Mouse (Mus musculus) ovary, adult 10 weeks (tissue): ENCODE measurements around the gene Cyp4a31. TPM values are rescaled to one million over a fixed set of nuclear protein-coding genes. Genes with fewer than 3 reads are reported as not detected.

Source experiments
- polyA plus RNA-seq: library from polyadenylated mRNA; stranded (reverse); fragments of 350-450 nt; fragmentation: Illumina TruSeq; extraction: RNeasy Lipid Tissue Mini Kit (QIAGEN cat#74804); gene quantifications from one replicate; pipeline ENCODE4 v1.2.3, GENCODE M21; 2014

The Cyp4a31 gene
- polyA plus RNA-seq: not detected

GRCm38 (mm10) chr4:115563401-115563800 lies at the start of gene Cyp4a31:
Gene Cyp4a31, plus strand, starts transcription at chr4:115563649.

GRCm38 (mm10) chr4:115518000-115518399 lies 45.4 kb upstream of the Cyp4a31 start, which contains the start of gene Cyp4a10:
Gene Cyp4a10, plus strand, starts transcription at chr4:115518264.

GRCm38 (mm10) chr4:115600611-115601010 lies 37.2 kb downstream of the Cyp4a31 start, which contains the start of gene Cyp4a32:
Gene Cyp4a32, plus strand, starts transcription at chr4:115600969.

Other genes starting within 250 kb of the Cyp4a31 start
- gene Cyp4a12b, start 152.0 kb upstream of the Cyp4a31 start, polyA plus RNA-seq: not detected
- gene Cyp4a30b, start 111.0 kb upstream of the Cyp4a31 start, polyA plus RNA-seq: not detected
- gene Cyp4a14, start 67.5 kb upstream of the Cyp4a31 start, polyA plus RNA-seq: not detected
- 0.51 TPM for gene Cyp4a10, start 45.4 kb upstream of the Cyp4a31 start, polyA plus RNA-seq
- gene Cyp4a32, start 37.3 kb downstream of the Cyp4a31 start, polyA plus RNA-seq: not detected
- 6.5 TPM for gene Cyp4b1, start 84.1 kb downstream of the Cyp4a31 start, polyA plus RNA-seq
- 122 TPM for gene Efcab14, start 174.1 kb downstream of the Cyp4a31 start, polyA plus RNA-seq
- not detected for gene Tex38, start 217.4 kb downstream of the Cyp4a31 start, polyA plus RNA-seq
- 144 TPM for gene Atpaf1, start 221.2 kb downstream of the Cyp4a31 start, polyA plus RNA-seq